Mouse (Mus musculus): Measurements from ENCODE around the gene Rab42.

GRCm38 (mm10) chr4:132253128-132253527 is 50.1 kb downstream of the Rab42 start:
- TF ChIP-seq CTCF (conservative IDR thresholded peaks at IDR 0.05; ENCODE audit: low read length) = no peak
- no peak for TF ChIP-seq POU5F1 (IDR thresholded peaks at IDR 0.05; ENCODE audit: borderline replicate concordance, low read length)
